Mouse (Mus musculus): ENCODE measurements around the gene Ghr. TPM values are rescaled to one million over a fixed set of nuclear protein-coding genes. Genes with fewer than 3 reads are reported as not detected.

The Ghr gene
- polyA plus RNA-seq, 1 experiment from 2014 or later = 96.4 TPM

- peak overlapping the region; percentile 17; the same call in 1 of the 2 replicates for H3K4me3 ChIP-seq (ENCODE audit: low read depth, low read length)
- TF ChIP-seq EP300 (IDR thresholded peaks at IDR 0.05) (0 out of 2 replicates have a peak, but pooled peaks have one; percentile 23), CTCF (IDR thresholded peaks at IDR 0.05) (peak; percentile 73)
These were observed 227.1 kb downstream of the Ghr start for GRCm38 (mm10) chr15:3356073-3356766.

GRCm38 (mm10) chr15:3353696-3354095 lies 229.6 kb downstream of the Ghr start:
- peaks cover 6% of the 10 kb centered on the region; the same call in 1 of the 2 replicates for H3K4me1 ChIP-seq (ENCODE audit: insufficient read depth, low read depth, low read length)
- DNase-seq (ENCODE audit: low spot score) (no peak), ATAC-seq (no peak)
- no peak overlapping the region for H3K9ac ChIP-seq (replicated peaks; ENCODE audit: low read depth)
- H3K4me2 ChIP-seq (replicated peaks; ENCODE audit: low read depth, low read length) = no peak overlapping the region
- no peak for TF ChIP-seq EP300 (IDR thresholded peaks at IDR 0.05)
- no peak for TF ChIP-seq CTCF (IDR thresholded peaks at IDR 0.05)
- H3K4me3 ChIP-seq (ENCODE audit: low read depth, low read length) = no peak overlapping the region
- no peak overlapping the region for H3K27ac ChIP-seq (ENCODE audit: low read length)
- WGBS = 75% methylated on average over 2 of the region's 2 CpGs
- H3K27me3 ChIP-seq (replicated peaks; ENCODE audit: insufficient read depth, low read length) = no peaks in the 10 kb centered on the region
- H3K36me3 ChIP-seq (ENCODE audit: insufficient read depth, low read length) = no peaks in the 10 kb centered on the region
- H3K9me3 ChIP-seq (ENCODE audit: low read length) = no peaks in the 10 kb centered on the region

More at GRCm38 (mm10) chr15:3356073-3356766, 227.1 kb downstream of the Ghr start:
- Histone ChIP-seq H3K36me3 (ENCODE audit: insufficient read depth, low read length) (no peaks in the 10 kb centered on the region), H3K27me3 (replicated peaks; ENCODE audit: insufficient read depth, low read length) (no peaks in the 10 kb centered on the region), H3K27ac (ENCODE audit: low read length) (no peak overlapping the region), H3K4me2 (replicated peaks; ENCODE audit: low read depth, low read length) (peak overlapping the region; percentile 42), H3K9ac (replicated peaks; ENCODE audit: low read depth) (no peak overlapping the region), H3K9me3 (ENCODE audit: low read length) (no peaks in the 10 kb centered on the region), H3K4me1 (ENCODE audit: insufficient read depth, low read depth, low read length) (peaks cover 6% of the 10 kb centered on the region; the same call in 1 of the 2 replicates)
- ATAC-seq (peak; percentile 49), DNase-seq (ENCODE audit: low spot score) (peak; percentile 84)
- WGBS = 55% methylated on average over 4 of the region's 4 CpGs

GRCm38 (mm10) chr15:3349306-3350064 lies 233.8 kb downstream of the Ghr start:
- H3K27me3 ChIP-seq (replicated peaks; ENCODE audit: insufficient read depth, low read length) = no peaks in the 10 kb centered on the region
- H3K27ac ChIP-seq (ENCODE audit: low read length) = no peak overlapping the region
- 66% methylated on average over 6 of the region's 6 CpGs for WGBS
- H3K36me3 ChIP-seq (ENCODE audit: insufficient read depth, low read length) = no peaks in the 10 kb centered on the region
- no peaks in the 10 kb centered on the region for H3K4me1 ChIP-seq (ENCODE audit: insufficient read depth, low read depth, low read length)
- TF ChIP-seq EP300 (IDR thresholded peaks at IDR 0.05) (no peak), CTCF (IDR thresholded peaks at IDR 0.05) (no peak)
- H3K4me3 ChIP-seq (ENCODE audit: low read depth, low read length) = no peak overlapping the region
- ATAC-seq (no peak), DNase-seq (ENCODE audit: low spot score) (no peak)
- no peaks in the 10 kb centered on the region for H3K9me3 ChIP-seq (ENCODE audit: low read length)
- no peak overlapping the region for H3K4me2 ChIP-seq (replicated peaks; ENCODE audit: low read depth, low read length)
- H3K9ac ChIP-seq (replicated peaks; ENCODE audit: low read depth) = no peak overlapping the region

- DNase-seq (ENCODE audit: low spot score) = peak; percentile 33
- no peak for TF ChIP-seq CTCF (IDR thresholded peaks at IDR 0.05)
- no peak for TF ChIP-seq EP300 (IDR thresholded peaks at IDR 0.05)
- WGBS = 40% methylated on average over 3 of the region's 3 CpGs
- H3K4me2 ChIP-seq (replicated peaks; ENCODE audit: low read depth, low read length) = no peak overlapping the region
- no peaks in the 10 kb centered on the region for H3K27me3 ChIP-seq (replicated peaks; ENCODE audit: insufficient read depth, low read length)
- no peak overlapping the region for H3K27ac ChIP-seq (ENCODE audit: low read length)
- H3K36me3 ChIP-seq (ENCODE audit: insufficient read depth, low read length) = no peaks in the 10 kb centered on the region
- no peak overlapping the region for H3K9ac ChIP-seq (replicated peaks; ENCODE audit: low read depth)
- no peaks in the 10 kb centered on the region for H3K4me1 ChIP-seq (ENCODE audit: insufficient read depth, low read depth, low read length)
- no peak; the same call in 1 of the 2 replicates for ATAC-seq
- no peak overlapping the region for H3K4me3 ChIP-seq (ENCODE audit: low read depth, low read length)
- no peaks in the 10 kb centered on the region for H3K9me3 ChIP-seq (ENCODE audit: low read length)
These were observed 236.6 kb downstream of the Ghr start for GRCm38 (mm10) chr15:3346682-3347081.

GRCm38 (mm10) chr15:3344555-3344954 lies 238.7 kb downstream of the Ghr start:
- no peaks in the 10 kb centered on the region for H3K9me3 ChIP-seq (ENCODE audit: low read length)
- DNase-seq (ENCODE audit: low spot score) (no peak), ATAC-seq (no peak)
- no peaks in the 10 kb centered on the region for H3K27me3 ChIP-seq (replicated peaks; ENCODE audit: insufficient read depth, low read length)
- no peaks in the 10 kb centered on the region for H3K4me1 ChIP-seq (ENCODE audit: insufficient read depth, low read depth, low read length)
- no peak overlapping the region for H3K4me2 ChIP-seq (replicated peaks; ENCODE audit: low read depth, low read length)
- no peak for TF ChIP-seq EP300 (IDR thresholded peaks at IDR 0.05)
- no peak for TF ChIP-seq CTCF (IDR thresholded peaks at IDR 0.05)
- H3K27ac ChIP-seq (ENCODE audit: low read length) = no peak overlapping the region
- no peaks in the 10 kb centered on the region for H3K36me3 ChIP-seq (ENCODE audit: insufficient read depth, low read length)
- H3K9ac ChIP-seq (replicated peaks; ENCODE audit: low read depth) = no peak overlapping the region
- WGBS = 84% methylated on average over 4 of the region's 4 CpGs
- H3K4me3 ChIP-seq (ENCODE audit: low read depth, low read length) = no peak overlapping the region

GRCm38 (mm10) chr15:3341806-3342582 lies 241.3 kb downstream of the Ghr start:
- Histone ChIP-seq H3K27ac (ENCODE audit: low read length) (no peak overlapping the region), H3K9me3 (ENCODE audit: low read length) (no peaks in the 10 kb centered on the region), H3K4me3 (ENCODE audit: low read depth, low read length) (no peak overlapping the region), H3K4me1 (ENCODE audit: insufficient read depth, low read depth, low read length) (no peaks in the 10 kb centered on the region), H3K27me3 (replicated peaks; ENCODE audit: insufficient read depth, low read length) (no peaks in the 10 kb centered on the region), H3K36me3 (ENCODE audit: insufficient read depth, low read length) (peaks cover 6% of the 10 kb centered on the region; the same call in 1 of the 2 replicates), H3K9ac (replicated peaks; ENCODE audit: low read depth) (no peak overlapping the region), H3K4me2 (replicated peaks; ENCODE audit: low read depth, low read length) (no peak overlapping the region)
- ATAC-seq = no peak
- TF ChIP-seq EP300 (IDR thresholded peaks at IDR 0.05) (no peak), CTCF (IDR thresholded peaks at IDR 0.05) (no peak)
- WGBS = 45% methylated on average over 4 of the region's 4 CpGs
- DNase-seq (ENCODE audit: low spot score) = no peak

All from lung, postnatal 0 days (tissue).